Mouse (Mus musculus) limb, embryonic 15.5 days (tissue): Measurements from ENCODE around the gene Dtx3. TPM values are rescaled to one million over a fixed set of nuclear protein-coding genes. Genes with fewer than 3 reads are reported as not detected.

Source experiments
- ATAC-seq: fragments of 200-750 bp; cut with Nextera tagmentation; 2 replicates; pipeline ENCODE4 v1.8.0; 2017; ENCODE audit warnings: low read depth, moderate TSS enrichment; ENCODE audit not compliant: insufficient number of reproducible peaks, low FRiP score, low TSS enrichment
- H3K27ac ChIP-seq: fragments of 300-500 bp; sonication (generic); 2 replicates; pipeline ENCODE4 v1.5.1; 2015; ENCODE audit warnings: moderate library complexity, mild to moderate bottlenecking, inconsistent platforms
- H3K27me3 ChIP-seq: fragments of 300-500 bp; sonication (generic); 2 replicates; pipeline ENCODE4 v1.6.1; 2015; ENCODE audit warnings: inconsistent platforms
- H3K36me3 ChIP-seq: fragments of 300-500 bp; sonication (generic); 2 replicates; pipeline ENCODE4 v1.6.1; 2015; ENCODE audit warnings: inconsistent platforms
- H3K4me1 ChIP-seq: fragments of 300-500 bp; sonication (generic); 2 replicates; pipeline ENCODE4 v1.6.1; 2015; ENCODE audit warnings: inconsistent platforms
- H3K4me2 ChIP-seq: fragments of 300-500 bp; sonication (generic); 2 replicates; pipeline ENCODE4 v1.6.1; 2015; ENCODE audit warnings: mild to moderate bottlenecking, inconsistent platforms
- H3K4me3 ChIP-seq: fragments of 300-500 bp; sonication (generic); 2 replicates; pipeline ENCODE4 v1.5.1; 2015; ENCODE audit warnings: mild to moderate bottlenecking, inconsistent platforms
- H3K9ac ChIP-seq: fragments of 300-500 bp; sonication (generic); 2 replicates; pipeline ENCODE4 v1.6.1; 2015; ENCODE audit warnings: inconsistent platforms
- H3K9me3 ChIP-seq: fragments of 300-500 bp; sonication (generic); 2 replicates; pipeline ENCODE4 v1.6.1; 2016; ENCODE audit warnings: inconsistent platforms
- WGBS: fragments of 180-500 bp; shearing (Covaris S2); methylation state at CpG from one replicate; pipeline ENCODE4 v1.1.7; 2015; 5-methylcytosine and 5-hydroxymethylcytosine counted together
- polyA plus RNA-seq: library from polyadenylated mRNA; unstranded; fragments of >200 nt; fragmentation: Nextera tagmentation; extraction: Ambion mirVana; gene quantifications from 2 replicates; pipeline ENCODE4 v1.2.1, GENCODE M21; 2015

The Dtx3 gene
- polyA plus RNA-seq, 1 experiment from 2014 or later: 140 TPM

DNA sequence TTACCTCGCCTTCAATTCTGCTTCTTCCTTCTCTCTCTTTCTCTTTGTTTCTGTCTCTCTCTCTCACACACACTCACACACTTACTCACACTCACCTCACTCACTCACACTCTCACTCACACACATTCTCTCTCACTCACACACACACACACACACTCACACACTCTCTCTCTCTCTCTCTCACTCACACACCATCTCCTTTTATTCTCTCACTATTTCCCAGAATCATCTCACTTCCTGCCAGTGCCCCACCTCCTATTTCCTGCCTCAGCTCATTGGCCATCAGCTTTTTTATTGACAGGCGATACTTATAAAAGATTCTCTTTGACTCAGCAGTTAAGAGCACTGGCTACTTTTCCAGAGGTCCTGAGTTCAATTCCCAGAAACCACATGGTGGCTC, 22.8 kb upstream of the Dtx3 start:
- no peak overlapping the region for H3K4me3 ChIP-seq
- H3K4me2 ChIP-seq: no peak overlapping the region
- WGBS: 84% methylated on average over 2 of the region's 2 CpGs

DNA sequence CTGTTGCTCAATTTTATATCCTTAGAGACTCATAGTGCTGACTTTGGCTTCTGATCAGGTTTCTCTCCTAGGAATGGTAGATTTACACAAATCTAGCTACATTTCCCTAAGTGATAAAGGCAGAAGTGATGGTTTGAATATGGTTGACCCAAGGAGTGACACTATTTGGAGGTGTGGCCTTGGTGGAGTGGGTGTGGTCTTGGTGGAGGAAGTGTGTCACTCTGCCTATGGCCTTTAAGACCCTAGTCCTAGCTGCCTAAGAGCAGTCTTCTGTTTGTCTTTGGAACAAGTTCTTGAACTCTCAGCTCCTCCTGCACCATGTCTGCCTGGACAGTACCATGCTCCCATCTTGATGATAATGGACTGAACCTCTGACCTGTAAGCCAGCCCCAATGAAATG, 21.6 kb upstream of the Dtx3 start:
- Histone ChIP-seq H3K9ac (no peak overlapping the region), H3K4me1 (no peaks in the 10 kb centered on the region), H3K4me2 (no peak overlapping the region), H3K4me3 (no peak overlapping the region), H3K27me3 (no peaks in the 10 kb centered on the region), H3K27ac (no peak overlapping the region), H3K36me3 (no peaks in the 10 kb centered on the region), H3K9me3 (no peaks in the 10 kb centered on the region)
- ATAC-seq: no peak

More for the DNA sequence above, 22.8 kb upstream of the Dtx3 start:
- no peak overlapping the region for H3K9ac ChIP-seq
- no peak for ATAC-seq
- no peaks in the 10 kb centered on the region for H3K9me3 ChIP-seq
- H3K36me3 ChIP-seq: no peaks in the 10 kb centered on the region
- no peaks in the 10 kb centered on the region for H3K27me3 ChIP-seq
- no peak overlapping the region for H3K27ac ChIP-seq
- no peaks in the 10 kb centered on the region for H3K4me1 ChIP-seq

DNA sequence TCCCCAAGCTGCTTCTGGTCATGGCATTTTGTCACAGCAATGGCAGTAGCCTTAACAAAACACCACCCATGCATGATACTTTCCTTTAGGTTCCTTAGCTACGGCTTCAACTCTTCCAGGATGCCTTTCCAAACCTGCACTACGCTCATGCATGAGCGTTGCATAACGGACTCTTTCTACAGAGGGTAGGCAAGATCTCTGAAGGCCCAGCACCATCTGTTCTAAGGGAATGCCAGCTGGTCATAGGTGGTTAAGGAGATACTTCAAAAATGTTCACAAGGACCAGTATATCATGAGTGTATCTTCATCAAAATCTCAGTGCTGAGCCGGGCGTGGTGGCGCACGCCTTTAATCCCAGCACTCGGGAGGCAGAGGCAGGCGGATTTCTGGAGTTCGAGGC, 20.9 kb upstream of the Dtx3 start:
- Histone ChIP-seq H3K27ac (no peak overlapping the region), H3K4me3 (no peak overlapping the region), H3K27me3 (no peaks in the 10 kb centered on the region), H3K4me1 (no peaks in the 10 kb centered on the region), H3K9ac (no peak overlapping the region), H3K9me3 (no peaks in the 10 kb centered on the region), H3K36me3 (no peaks in the 10 kb centered on the region), H3K4me2 (no peak overlapping the region)
- 95% methylated on average over 11 of the region's 11 CpGs for WGBS
- no peak for ATAC-seq

DNA sequence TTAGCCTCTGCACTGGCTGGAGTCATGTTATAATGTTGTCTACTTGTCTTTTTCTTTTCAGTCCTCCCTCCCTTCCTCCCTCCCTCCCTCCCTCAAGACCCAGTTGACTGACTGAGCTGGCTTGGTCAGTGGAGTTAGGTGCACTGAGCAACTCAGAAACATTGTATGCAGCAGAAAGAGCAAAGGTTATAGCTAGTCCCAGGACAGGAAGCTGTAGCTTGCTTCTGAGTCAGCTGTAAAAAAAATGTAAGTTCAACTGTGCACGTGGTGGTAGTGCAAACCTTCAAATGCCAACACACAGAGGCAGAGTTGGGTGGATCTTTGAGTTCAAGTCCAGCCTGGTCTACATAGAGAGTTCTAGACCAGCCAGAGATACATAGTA, 18.9 kb upstream of the Dtx3 start:
- ATAC-seq: no peak
- Histone ChIP-seq H3K4me3 (no peak overlapping the region), H3K27me3 (no peaks in the 10 kb centered on the region), H3K9me3 (no peaks in the 10 kb centered on the region), H3K36me3 (no peaks in the 10 kb centered on the region), H3K9ac (no peak overlapping the region), H3K4me2 (no peak overlapping the region), H3K4me1 (peaks cover 8% of the 10 kb centered on the region), H3K27ac (no peak overlapping the region)
- 57% methylated on average over 1 of the region's 1 CpGs for WGBS

DNA sequence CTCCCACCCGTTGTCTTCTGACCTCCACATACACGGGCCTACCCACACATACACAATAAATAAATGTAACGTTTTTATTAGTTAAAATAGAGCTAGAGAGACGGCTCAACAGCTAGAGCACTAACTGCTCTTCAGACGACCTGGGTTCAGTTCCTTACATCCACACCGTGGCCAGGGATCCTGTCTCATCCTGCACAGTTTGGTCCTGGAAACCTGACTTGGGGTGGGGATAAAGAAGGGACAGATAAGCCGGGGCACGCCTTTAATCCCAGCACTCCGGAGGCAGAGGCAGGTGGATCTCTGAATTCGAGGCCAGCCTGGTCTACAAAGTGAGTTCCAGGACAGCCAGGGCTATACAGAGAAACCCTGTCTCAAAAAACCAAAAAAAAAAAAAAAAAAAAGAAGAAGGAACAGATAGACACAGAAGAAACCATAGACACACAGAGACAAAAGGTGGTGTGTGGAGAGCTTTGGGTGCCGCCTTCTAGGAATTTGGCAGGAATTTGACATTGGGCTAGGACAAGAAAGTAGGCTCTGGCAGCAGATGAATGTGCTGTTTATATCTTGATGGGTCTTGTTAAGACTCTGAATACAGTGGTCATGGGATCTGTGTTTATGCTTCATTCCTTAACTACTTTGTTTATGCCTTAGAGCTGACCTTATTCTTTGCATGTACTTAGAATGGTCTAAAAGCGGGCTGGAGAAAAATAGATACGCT, 18.3 kb upstream of the Dtx3 start:
- Histone ChIP-seq H3K27ac (no peak overlapping the region), H3K4me1 (peaks cover 8% of the 10 kb centered on the region), H3K36me3 (0 out of 2 replicates have a peak, but pooled peaks cover under 1% of the 10 kb centered on the region), H3K27me3 (no peaks in the 10 kb centered on the region), H3K4me3 (no peak overlapping the region), H3K9me3 (no peaks in the 10 kb centered on the region), H3K4me2 (no peak overlapping the region), H3K9ac (no peak overlapping the region)
- 76% methylated on average over 13 of the region's 13 CpGs for WGBS
- ATAC-seq: no peak

DNA sequence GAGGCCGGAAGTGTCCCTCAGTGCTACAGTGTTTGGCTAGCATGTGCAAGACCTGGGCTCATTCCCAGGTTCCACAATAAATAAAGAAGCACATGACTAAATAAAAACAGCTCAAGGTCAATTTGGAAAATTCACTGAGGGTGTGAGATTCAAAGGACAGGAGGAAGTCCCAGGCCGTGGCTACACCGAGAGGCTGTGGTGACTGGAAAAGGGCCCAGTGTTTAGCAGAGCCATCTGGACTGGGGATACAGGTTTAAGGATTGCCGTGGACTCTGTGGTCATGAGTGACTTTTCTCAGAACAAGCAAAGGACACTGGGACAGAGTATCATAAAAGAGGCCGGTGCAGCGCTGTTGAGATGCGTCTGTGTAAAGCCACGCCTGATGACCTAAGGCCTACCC, 17.7 kb upstream of the Dtx3 start:
- H3K4me1 ChIP-seq: peaks cover 8% of the 10 kb centered on the region
- no peak overlapping the region for H3K4me3 ChIP-seq
- H3K27ac ChIP-seq: no peak overlapping the region
- no peak for ATAC-seq
- no peak overlapping the region for H3K4me2 ChIP-seq
- H3K36me3 ChIP-seq: peaks cover 7% of the 10 kb centered on the region; the same call in 1 of the 2 replicates
- WGBS: 85% methylated on average over 8 of the region's 8 CpGs
- no peaks in the 10 kb centered on the region for H3K9me3 ChIP-seq
- no peak overlapping the region for H3K9ac ChIP-seq
- no peaks in the 10 kb centered on the region for H3K27me3 ChIP-seq

DNA sequence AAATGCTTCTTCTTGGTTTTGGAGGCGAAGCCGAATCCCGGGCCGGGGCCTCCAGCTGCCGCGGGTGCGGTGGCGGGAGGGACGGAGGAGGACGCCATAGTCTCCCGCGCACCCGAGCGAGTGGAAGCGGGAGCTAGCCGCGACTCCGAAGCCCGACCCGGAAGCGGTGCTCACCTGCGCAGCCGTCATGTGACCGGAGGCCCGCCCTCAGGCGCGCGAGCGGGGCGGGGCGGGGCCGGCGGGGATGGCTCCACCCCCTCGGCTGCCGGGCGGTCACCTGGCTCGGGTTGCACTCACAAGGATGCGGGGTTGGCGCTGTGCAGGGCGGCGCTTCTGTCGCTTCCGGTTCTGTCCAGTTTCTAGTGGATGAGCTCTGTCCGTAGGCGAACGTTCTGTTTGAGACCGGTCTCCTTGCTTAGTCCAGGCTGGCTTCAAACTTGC, 15.9 kb upstream of the Dtx3 start, which contains the start of gene Pip4k2c:
Pip4k2c (minus strand) TSS at position 172 of the 441 bp plus-strand sequence.
- Histone ChIP-seq H3K9me3 (no peaks in the 10 kb centered on the region), H3K9ac (peak within 1 kb of the TSS; percentile 78), H3K4me3 (peak within 1 kb of the TSS; percentile 88), H3K4me2 (peak within 1 kb of the TSS; percentile 90), H3K27ac (peak within 1 kb of the TSS; percentile 57), H3K27me3 (no peaks in the 10 kb centered on the region), H3K4me1 (peaks cover 8% of the 10 kb centered on the region), H3K36me3 (peaks cover 20% of the 10 kb centered on the region)
- WGBS: 0% methylated on average over 47 of the region's 47 CpGs
- ATAC-seq: peak; percentile 94

DNA sequence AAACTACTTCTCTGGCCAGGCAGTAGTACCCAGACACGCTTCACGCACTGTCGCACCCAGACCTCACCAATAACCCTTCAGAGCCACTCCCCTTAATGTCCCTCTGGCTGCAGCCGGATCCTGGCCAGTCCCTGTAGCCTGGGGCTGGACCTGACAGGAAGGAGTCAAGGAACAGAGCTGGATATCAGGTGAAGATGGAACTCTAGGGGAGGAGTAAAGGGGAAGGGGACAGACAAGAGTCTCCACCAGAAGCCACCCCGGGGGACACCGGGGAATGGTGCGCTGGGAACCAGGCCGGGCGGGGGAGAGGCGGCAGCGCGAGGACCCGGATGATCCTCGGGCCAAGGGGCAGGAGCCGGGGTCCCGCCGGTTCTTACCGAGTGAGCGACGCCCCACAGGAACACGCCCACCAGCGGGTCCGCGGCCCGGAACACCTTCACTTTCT, 15.5 kb upstream of the Dtx3 start:
- H3K36me3 ChIP-seq: peaks cover 24% of the 10 kb centered on the region
- peak overlapping the region; percentile 57 for H3K27ac ChIP-seq
- H3K4me3 ChIP-seq: peak overlapping the region; percentile 88
- no peaks in the 10 kb centered on the region for H3K9me3 ChIP-seq
- peak; percentile 31 for ATAC-seq
- peaks cover 8% of the 10 kb centered on the region for H3K4me1 ChIP-seq
- H3K27me3 ChIP-seq: no peaks in the 10 kb centered on the region
- WGBS: 1% methylated on average over 25 of the region's 25 CpGs
- peak overlapping the region; percentile 90 for H3K4me2 ChIP-seq
- H3K9ac ChIP-seq: peak overlapping the region; percentile 78

DNA sequence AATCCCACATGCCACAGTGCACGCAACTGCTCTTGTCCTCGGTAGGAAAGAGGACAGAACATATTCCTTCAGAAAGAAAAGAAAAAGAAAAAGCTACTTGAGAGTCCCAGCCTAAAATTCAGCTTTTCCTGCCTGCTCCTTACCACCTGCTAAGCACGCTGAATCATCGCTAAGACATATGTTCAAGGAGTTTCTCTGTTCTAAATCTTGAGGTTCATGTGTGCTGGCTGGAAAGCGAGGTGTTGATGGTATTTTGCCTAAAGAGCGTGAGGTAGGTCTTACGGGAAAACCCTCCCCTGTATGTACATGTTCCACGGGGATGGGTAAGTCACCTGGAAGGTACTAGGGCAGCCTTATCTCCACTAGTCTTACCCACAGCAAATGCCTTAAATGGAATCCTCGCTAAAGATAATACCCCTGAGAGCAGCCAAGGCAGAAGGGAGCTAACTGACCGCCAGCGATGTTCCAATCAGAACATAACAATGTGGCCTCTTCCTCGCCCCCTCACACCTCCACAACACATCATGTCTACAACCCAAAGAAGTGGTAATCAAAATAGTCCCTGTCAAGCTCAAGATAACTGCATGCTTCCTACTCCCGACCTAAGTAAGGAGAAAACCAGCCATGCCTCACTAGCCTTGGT, 14.5 kb upstream of the Dtx3 start:
- no peak overlapping the region for H3K4me2 ChIP-seq
- no peaks in the 10 kb centered on the region for H3K27me3 ChIP-seq
- 88% methylated on average over 13 of the region's 13 CpGs for WGBS
- no peak for ATAC-seq
- H3K4me1 ChIP-seq: peaks cover 8% of the 10 kb centered on the region
- H3K9ac ChIP-seq: no peak overlapping the region
- H3K4me3 ChIP-seq: peak overlapping the region; percentile 88
- H3K36me3 ChIP-seq: peaks cover 33% of the 10 kb centered on the region
- H3K9me3 ChIP-seq: no peaks in the 10 kb centered on the region
- no peak overlapping the region for H3K27ac ChIP-seq

DNA sequence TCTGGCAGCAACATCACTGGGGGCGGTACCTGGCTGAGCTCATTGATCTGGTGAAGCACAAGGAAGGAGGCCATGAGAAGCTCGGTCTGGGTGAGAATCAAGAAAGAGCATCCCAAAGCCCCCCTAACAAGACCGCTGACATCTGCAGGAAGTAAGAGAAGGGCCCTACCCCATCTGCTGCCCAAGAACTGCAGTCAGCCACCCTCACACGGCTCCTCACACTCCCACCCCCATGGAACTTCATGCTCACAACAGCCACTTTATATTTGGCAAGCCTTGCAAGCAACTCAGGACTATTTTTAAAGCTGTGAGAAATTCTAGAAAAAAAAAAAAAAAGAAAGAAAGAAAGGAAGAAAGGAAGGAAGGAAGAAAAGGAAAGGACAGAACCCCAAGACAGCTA, 13.4 kb upstream of the Dtx3 start:
- 89% methylated on average over 4 of the region's 4 CpGs for WGBS
- no peak overlapping the region for H3K27ac ChIP-seq
- no peak overlapping the region for H3K4me3 ChIP-seq
- H3K9ac ChIP-seq: no peak overlapping the region
- H3K4me1 ChIP-seq: peaks cover 8% of the 10 kb centered on the region
- no peak overlapping the region for H3K4me2 ChIP-seq
- no peaks in the 10 kb centered on the region for H3K9me3 ChIP-seq
- peaks cover 44% of the 10 kb centered on the region for H3K36me3 ChIP-seq
- no peak for ATAC-seq
- H3K27me3 ChIP-seq: no peaks in the 10 kb centered on the region

DNA sequence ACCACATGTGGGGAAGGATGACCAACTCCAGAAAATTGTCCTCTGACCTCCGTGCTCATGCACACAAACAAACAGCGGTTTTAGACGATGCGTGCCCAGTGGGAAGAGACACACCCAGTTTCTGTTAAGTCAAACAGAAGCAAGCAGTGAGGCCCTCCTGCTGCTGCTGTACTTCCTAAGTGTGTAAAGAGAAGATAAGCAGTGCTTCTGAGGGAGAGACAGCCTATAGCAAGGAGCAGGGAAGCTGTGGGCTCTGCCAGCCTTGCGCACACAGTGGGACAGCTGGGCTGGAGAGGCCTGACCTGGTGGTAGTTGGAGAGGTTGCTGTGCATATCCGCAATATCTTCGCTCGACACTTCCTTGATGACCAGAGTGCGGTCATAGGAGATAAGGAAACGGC, 9.8 kb upstream of the Dtx3 start:
- Histone ChIP-seq H3K9ac (no peak overlapping the region), H3K36me3 (peaks cover 74% of the 10 kb centered on the region), H3K4me3 (no peak overlapping the region), H3K27ac (no peak overlapping the region), H3K9me3 (no peaks in the 10 kb centered on the region), H3K4me1 (peaks cover under 1% of the 10 kb centered on the region; the same call in 1 of the 2 replicates), H3K27me3 (no peaks in the 10 kb centered on the region), H3K4me2 (no peak overlapping the region)
- 89% methylated on average over 10 of the region's 10 CpGs for WGBS
- ATAC-seq: no peak

DNA sequence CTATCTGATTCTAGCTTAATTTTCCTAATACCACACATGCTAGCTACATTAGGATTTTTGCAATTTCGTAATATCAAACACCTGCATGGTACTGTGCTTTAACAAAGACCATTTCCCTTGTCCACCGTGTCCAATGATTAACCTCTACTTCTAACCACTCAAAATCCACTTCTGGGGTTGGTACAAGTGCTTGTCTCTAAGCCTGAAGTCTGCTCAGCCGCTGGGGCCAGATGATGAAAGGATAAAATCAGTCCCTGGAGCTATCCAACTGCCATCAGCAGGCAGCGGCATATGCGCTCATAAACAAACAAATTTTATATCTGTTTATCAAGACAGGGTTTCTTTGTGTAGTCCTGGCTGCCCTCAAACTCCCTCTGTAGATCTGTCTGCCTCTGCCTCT, 9.1 kb upstream of the Dtx3 start:
- WGBS: 91% methylated on average over 5 of the region's 5 CpGs
- H3K4me3 ChIP-seq: no peak overlapping the region
- H3K9ac ChIP-seq: no peak overlapping the region
- ATAC-seq: no peak
- H3K4me1 ChIP-seq: no peaks in the 10 kb centered on the region
- no peak overlapping the region for H3K27ac ChIP-seq
- H3K4me2 ChIP-seq: no peak overlapping the region
- H3K36me3 ChIP-seq: peaks cover 78% of the 10 kb centered on the region
- no peaks in the 10 kb centered on the region for H3K27me3 ChIP-seq
- no peaks in the 10 kb centered on the region for H3K9me3 ChIP-seq
